8 mouse cellular contexts compared by ENCODE assay signal in genomic region chr5:88764430-88764986, GRCm38 (mm10). TPM values are rescaled to one million over a fixed set of nuclear protein-coding genes. Genes with fewer than 3 reads are reported as not detected.
DNase-seq lines count a peak whose midpoint lies in the region; ATAC-seq and TF ChIP-seq lines count a peak whose summit lies in the region.

No protein-coding gene starts in this region.

- TF ChIP-seq POLR2A in ES-Bruce4 (IDR thresholded peaks at IDR 0.05; ENCODE audit: insufficient read depth, low read length) = no peak

- H3K36me3 ChIP-seq in heart, embryonic 12.5 days = peaks cover 5% of the 10 kb centered on the region
- H3K36me3 ChIP-seq in ES-Bruce4 (ENCODE audit: control insufficient read depth, insufficient read depth, low read length, poor library complexity, severe bottlenecking) = peaks cover 4% of the 10 kb centered on the region; the same call in 1 of the 2 replicates
- peaks cover under 1% of the 10 kb centered on the region; the same call in 1 of the 2 replicates for H3K36me3 ChIP-seq in forebrain, embryonic 11.5 days (ENCODE audit: control insufficient read depth, insufficient read depth, low read length)
- H3K36me3 ChIP-seq in liver, embryonic 11.5 days (ENCODE audit: control insufficient read depth, insufficient read depth, low read length) = peaks cover 4% of the 10 kb centered on the region; the same call in 1 of the 2 replicates
- no peaks in the 10 kb centered on the region for H3K36me3 ChIP-seq in stomach, postnatal 0 days (ENCODE audit: control insufficient read depth, insufficient read depth, low read length)

- 1% methylated on average over 23 of the region's 23 CpGs for WGBS in heart, embryonic 12.5 days
- under 1% methylated on average over 23 of the region's 23 CpGs for WGBS in forebrain, embryonic 11.5 days
- WGBS in liver, embryonic 11.5 days = under 1% methylated on average over 23 of the region's 23 CpGs
- WGBS in stomach, postnatal 0 days = under 1% methylated on average over 22 of the region's 23 CpGs

- peak overlapping the region; percentile 53 for H3K9ac ChIP-seq in heart, embryonic 12.5 days
- peak overlapping the region; percentile 64 for H3K9ac ChIP-seq in ES-Bruce4 (ENCODE audit: low read depth, poor library complexity, severe bottlenecking)
- H3K9ac ChIP-seq in forebrain, embryonic 11.5 days (ENCODE audit: low read length) = peak overlapping the region; percentile 27; the same call in 1 of the 2 replicates
- no peak overlapping the region; the same call in 1 of the 2 replicates for H3K9ac ChIP-seq in liver, embryonic 11.5 days (ENCODE audit: low read depth, low read length)
- H3K9ac ChIP-seq in stomach, postnatal 0 days (ENCODE audit: low read length) = peak overlapping the region; percentile 31; the same call in 1 of the 2 replicates

- peak; percentile 37 for ATAC-seq in heart, embryonic 12.5 days (ENCODE audit: insufficient number of reproducible peaks, low FRiP score)
- peak; percentile 66 for ATAC-seq in forebrain, embryonic 11.5 days (replicated peaks; ENCODE audit: low FRiP score)
- ATAC-seq in liver, embryonic 11.5 days (replicated peaks; ENCODE audit: low FRiP score) = peak; percentile 55
- ATAC-seq in stomach, postnatal 0 days (ENCODE audit: low FRiP score, low TSS enrichment) = peak; percentile 41

- intact Hi-C loops in left cerebral cortex, postnatal 4 days (cut with DNase I) = no loop called here
- intact Hi-C loops in left cerebral cortex, postnatal 36 days (cut with DNase I) = loop anchor here (2.0 kb wide), 1 partner anchor 44 kb away; the partner anchor contains the start of gene Mob1b

- no peak for TF ChIP-seq EP300 in ES-Bruce4 (IDR thresholded peaks at IDR 0.05; ENCODE audit: insufficient read depth, low read depth, low read length)
- no peak for TF ChIP-seq EP300 in stomach, postnatal 0 days (optimal IDR thresholded peaks at IDR 0.05)

- no peak for TF ChIP-seq CTCF in ES-Bruce4 (IDR thresholded peaks at IDR 0.05; ENCODE audit: low read depth, low read length)
- TF ChIP-seq CTCF in stomach, postnatal 0 days (IDR thresholded peaks at IDR 0.05; ENCODE audit: low read depth) = no peak

- H3K4me2 ChIP-seq in heart, embryonic 12.5 days = peak overlapping the region; percentile 70
- peak overlapping the region; percentile 47 for H3K4me2 ChIP-seq in forebrain, embryonic 11.5 days (ENCODE audit: low read depth, low read length, severe bottlenecking)
- peak overlapping the region; percentile 60 for H3K4me2 ChIP-seq in liver, embryonic 11.5 days
- H3K4me2 ChIP-seq in stomach, postnatal 0 days (replicated peaks; ENCODE audit: low read depth) = peak overlapping the region; percentile 75

- peak overlapping the region; percentile 93 for H3K4me3 ChIP-seq in heart, embryonic 12.5 days
- no peak overlapping the region; the same call in 1 of the 2 replicates for H3K4me3 ChIP-seq in ES-Bruce4 (ENCODE audit: low read depth, low read length)
- peak overlapping the region; percentile 65 for H3K4me3 ChIP-seq in forebrain, embryonic 11.5 days (ENCODE audit: low read depth, low read length)
- H3K4me3 ChIP-seq in liver, embryonic 11.5 days (ENCODE audit: low read depth, low read length) = peak overlapping the region; percentile 71
- H3K4me3 ChIP-seq in stomach, postnatal 0 days (ENCODE audit: low read depth, low read length) = peak overlapping the region; percentile 78

- H3K27me3 ChIP-seq in heart, embryonic 12.5 days (replicated peaks) = no peaks in the 10 kb centered on the region
- H3K27me3 ChIP-seq in ES-Bruce4 (ENCODE audit: control insufficient read depth, insufficient read depth, low read length, poor library complexity, severe bottlenecking) = no peaks in the 10 kb centered on the region
- no peaks in the 10 kb centered on the region for H3K27me3 ChIP-seq in forebrain, embryonic 11.5 days (ENCODE audit: control insufficient read depth, insufficient read depth, low read length)
- H3K27me3 ChIP-seq in liver, embryonic 11.5 days (replicated peaks; ENCODE audit: control insufficient read depth, insufficient read depth, low read length) = no peaks in the 10 kb centered on the region
- no peaks in the 10 kb centered on the region for H3K27me3 ChIP-seq in stomach, postnatal 0 days (ENCODE audit: control insufficient read depth, insufficient read depth, low read length)

- H3K4me1 ChIP-seq in heart, embryonic 12.5 days (replicated peaks) = peaks cover 11% of the 10 kb centered on the region
- H3K4me1 ChIP-seq in ES-Bruce4 (ENCODE audit: control insufficient read depth, insufficient read depth, low read length) = peaks cover 5% of the 10 kb centered on the region
- 0 out of 2 replicates have a peak, but pooled peaks cover 4% of the 10 kb centered on the region for H3K4me1 ChIP-seq in forebrain, embryonic 11.5 days (replicated peaks; ENCODE audit: control insufficient read depth, insufficient read depth, low read length)
- peaks cover 29% of the 10 kb centered on the region for H3K4me1 ChIP-seq in liver, embryonic 11.5 days (replicated peaks; ENCODE audit: control insufficient read depth, insufficient read depth, low read length)
- H3K4me1 ChIP-seq in stomach, postnatal 0 days (replicated peaks; ENCODE audit: control insufficient read depth, insufficient read depth) = no peaks in the 10 kb centered on the region

- H3K27ac ChIP-seq in heart, embryonic 12.5 days (ENCODE audit: poor library complexity, severe bottlenecking) = peak overlapping the region; percentile 89; the same call in 1 of the 2 replicates
- H3K27ac ChIP-seq in ES-Bruce4 (ENCODE audit: insufficient read depth, low read length) = no peak overlapping the region
- H3K27ac ChIP-seq in forebrain, embryonic 11.5 days (ENCODE audit: low read depth, low read length) = no peak overlapping the region
- H3K27ac ChIP-seq in liver, embryonic 11.5 days (ENCODE audit: low read depth, low read length) = no peak overlapping the region
- H3K27ac ChIP-seq in stomach, postnatal 0 days (replicated peaks) = peak overlapping the region; percentile 41

- no peaks in the 10 kb centered on the region for H3K9me3 ChIP-seq in heart, embryonic 12.5 days (replicated peaks)
- H3K9me3 ChIP-seq in ES-Bruce4 (replicated peaks; ENCODE audit: control insufficient read depth, insufficient read depth, low read length, poor library complexity, severe bottlenecking) = no peaks in the 10 kb centered on the region
- H3K9me3 ChIP-seq in forebrain, embryonic 11.5 days (ENCODE audit: control insufficient read depth, low read length) = no peaks in the 10 kb centered on the region
- no peaks in the 10 kb centered on the region for H3K9me3 ChIP-seq in liver, embryonic 11.5 days (ENCODE audit: control insufficient read depth, low read length)
- no peaks in the 10 kb centered on the region for H3K9me3 ChIP-seq in stomach, postnatal 0 days (ENCODE audit: control insufficient read depth, low read length)

- DNase-seq in heart, adult 9 months (ENCODE audit: low spot score in 2 of 2) = no peak
- DNase-seq in forebrain, embryonic 11.5 days (ENCODE audit: low spot score) = no peak
- DNase-seq in liver, embryonic 11.5 days (ENCODE audit: low spot score) = no peak
- peak; percentile 16 for DNase-seq in stomach, postnatal 0 days (ENCODE audit: low spot score)
- DNase-seq in left cerebral cortex, postnatal 4 days = no peak
- DNase-seq in left cerebral cortex, postnatal 36 days (ENCODE audit: low spot score in 2 of 2) = no peak

RNA-seq across cellular contexts. Expression of gene Dck, which starts 0.3 kb away (rescaled TPM):
- polyA plus RNA-seq in heart, embryonic 12.5 days (2016; fragmentation: Nextera tagmentation; extraction: Ambion mirVana) = 48.3 and 49.1 TPM in 2 replicates
- polyA plus RNA-seq in ES-Bruce4 (2011; ENCODE audit: insufficient read depth, insufficient read length, low read depth, missing spikeins) = 39.0 and 41.2 TPM in 2 replicates
- 151 and 153 TPM in 2 replicates for polyA plus RNA-seq in forebrain, embryonic 11.5 days (2014; fragmentation: Nextera tagmentation; extraction: Ambion mirVana)
- polyA plus RNA-seq in liver, embryonic 11.5 days (2014; fragmentation: Nextera tagmentation; extraction: Ambion mirVana) = 87.7 and 98.8 TPM in 2 replicates
- 11.0 and 12.4 TPM in 2 replicates for polyA plus RNA-seq in stomach, postnatal 0 days (2015; fragmentation: Nextera tagmentation; extraction: Ambion mirVana)
- 10 to 100 TPM; 20.1 to 23.3 TPM for total RNA-seq in left cerebral cortex, postnatal 4 days (2021)
- 10 to 100 TPM; 15.0 to 16.0 TPM for total RNA-seq in left cerebral cortex, postnatal 36 days (2021)

RNA-seq across cellular contexts. Expression of gene Mob1b, which starts 43.9 kb away (rescaled TPM):
- 32.6 and 36.7 TPM in 2 replicates for polyA plus RNA-seq in heart, embryonic 12.5 days (2016; fragmentation: Nextera tagmentation; extraction: Ambion mirVana)
- polyA plus RNA-seq in ES-Bruce4 (2011; ENCODE audit: insufficient read depth, insufficient read length, low read depth, missing spikeins) = 22.6 and 26.1 TPM in 2 replicates
- 19.8 and 22.6 TPM in 2 replicates for polyA plus RNA-seq in forebrain, embryonic 11.5 days (2014; fragmentation: Nextera tagmentation; extraction: Ambion mirVana)
- 16.0 TPM in 2 replicates for polyA plus RNA-seq in liver, embryonic 11.5 days (2014; fragmentation: Nextera tagmentation; extraction: Ambion mirVana)
- polyA plus RNA-seq in stomach, postnatal 0 days (2015; fragmentation: Nextera tagmentation; extraction: Ambion mirVana) = 7.9 and 10.1 TPM in 2 replicates
- 10 to 100 TPM; 30.8 to 31.1 TPM for total RNA-seq in left cerebral cortex, postnatal 4 days (2021)
- total RNA-seq in left cerebral cortex, postnatal 36 days (2021) = 10 to 100 TPM; 26.1 to 32.6 TPM

Comparison
In these comparisons a context has a peak if more than half of its experiments do, and no peak if none do; other contexts are left out.
1. H3K27ac ChIP-seq: peak in heart, embryonic 12.5 days (single experiment) and stomach, postnatal 0 days (single experiment); none in ES-Bruce4 (single experiment), forebrain, embryonic 11.5 days (single experiment) and liver, embryonic 11.5 days (single experiment).
2. Peak in every context shown above with its lines, with median percentiles within 50 percentile points of each other: ATAC-seq and H3K4me2 ChIP-seq.